Comparison of ENCODE assay signal across 27 mouse cellular contexts in genomic region chr19:38002816-38003215, GRCm38 (mm10). TPM values are rescaled to one million over a fixed set of nuclear protein-coding genes. Genes with fewer than 3 reads are reported as not detected.
DNase-seq lines count a peak whose midpoint lies in the region; ATAC-seq lines count a peak whose summit lies in the region.
"Had no signal": no experiment of that assay in that cellular context is flagged by ENCODE, and none has a peak within 500 bp of the region (broad histone marks: within the 10 kb centered on the region; RNA-seq: fewer than 3 reads in every experiment).

No protein-coding gene starts in this region.

- H3K9me3 ChIP-seq in heart, embryonic 11.5 days (replicated peaks; ENCODE audit: control insufficient read depth, low read length), result no peaks in the 10 kb centered on the region
- no peaks in the 10 kb centered on the region for H3K9me3 ChIP-seq in neural tube, embryonic 15.5 days (replicated peaks)
- no peaks in the 10 kb centered on the region for H3K9me3 ChIP-seq in liver, embryonic 12.5 days (replicated peaks)
- H3K9me3 ChIP-seq: embryonic facial prominence, embryonic 13.5 days; embryonic facial prominence, embryonic 15.5 days; forebrain, embryonic 13.5 days; forebrain, embryonic 15.5 days; G1E had no signal

- ATAC-seq in heart, embryonic 11.5 days (replicated peaks; ENCODE audit: insufficient number of reproducible peaks, low FRiP score, low TSS enrichment), result no peak
- 0 out of 2 replicates have a peak, but pooled peaks have one; percentile 21 for ATAC-seq in neural tube, embryonic 15.5 days (ENCODE audit: low FRiP score)
- no peak for ATAC-seq in liver, embryonic 12.5 days
- ATAC-seq: CD4-positive, CD25-positive, alpha-beta regulatory T cell, adult 4 months; forebrain, embryonic 13.5 days; forebrain, embryonic 15.5 days had no signal

- H3K4me1 ChIP-seq in heart, embryonic 11.5 days (ENCODE audit: control insufficient read depth, insufficient read depth, low read length), result peaks cover 12% of the 10 kb centered on the region
- peaks cover 3% of the 10 kb centered on the region; the same call in 1 of the 2 replicates for H3K4me1 ChIP-seq in neural tube, embryonic 15.5 days
- no peaks in the 10 kb centered on the region for H3K4me1 ChIP-seq in liver, embryonic 12.5 days
- H3K4me1 ChIP-seq: forebrain, embryonic 13.5 days; forebrain, embryonic 15.5 days had no signal

- H3K27ac ChIP-seq in heart, embryonic 11.5 days (ENCODE audit: low read depth, low read length), result no peak overlapping the region
- no peak overlapping the region for H3K27ac ChIP-seq in neural tube, embryonic 15.5 days (replicated peaks)
- no peak overlapping the region for H3K27ac ChIP-seq in liver, embryonic 12.5 days
- H3K27ac ChIP-seq: embryonic facial prominence, embryonic 13.5 days; embryonic facial prominence, embryonic 15.5 days; forebrain, embryonic 13.5 days; forebrain, embryonic 15.5 days had no signal

- no peak overlapping the region for H3K4me2 ChIP-seq in heart, embryonic 11.5 days
- H3K4me2 ChIP-seq in neural tube, embryonic 15.5 days, result no peak overlapping the region
- no peak overlapping the region for H3K4me2 ChIP-seq in liver, embryonic 12.5 days
- H3K4me2 ChIP-seq: embryonic facial prominence, embryonic 13.5 days; embryonic facial prominence, embryonic 15.5 days; forebrain, embryonic 13.5 days; forebrain, embryonic 15.5 days had no signal

- no peak overlapping the region for H3K9ac ChIP-seq in heart, embryonic 11.5 days (ENCODE audit: low read depth, low read length)
- no peak overlapping the region for H3K9ac ChIP-seq in neural tube, embryonic 15.5 days (replicated peaks)
- H3K9ac ChIP-seq in liver, embryonic 12.5 days, result no peak overlapping the region
- H3K9ac ChIP-seq: embryonic facial prominence, embryonic 13.5 days; embryonic facial prominence, embryonic 15.5 days; forebrain, embryonic 13.5 days; forebrain, embryonic 15.5 days; forebrain, postnatal 0 days had no signal

- 67% methylated on average over 4 of the region's 4 CpGs for WGBS in heart, embryonic 11.5 days (ENCODE audit: insufficient replicate concordance)
- WGBS in neural tube, embryonic 15.5 days, result 81% methylated on average over 4 of the region's 4 CpGs
- 48% methylated on average over 4 of the region's 4 CpGs for WGBS in liver, embryonic 12.5 days (ENCODE audit: insufficient replicate concordance)

- DNase-seq in heart, adult 11 months, result peak; percentile 43
- no peak for DNase-seq in neural tube, embryonic 10.5 days (ENCODE audit: extremely low spot score, low spot score)
- peak; percentile 46 for DNase-seq in 3T3-L1 (ENCODE audit: low read depth, low spot score)
- peak; percentile 45 for DNase-seq in NIH3T3 (ENCODE audit: low read depth)
- DNase-seq in lung, adult 18-20 months, result no peak
- DNase-seq: adrenal gland, adult 2 months; adrenal gland, postnatal 10 days; adrenal gland, postnatal 25 days; B cell, adult 2 months; cerebellum, adult 11 months; cerebellum, adult 18-20 months; cerebellum, adult 8-10 months; cerebellum, adult 9-11 months; cerebellum, postnatal 14 days; cerebellum, postnatal 36 days; embryo, embryonic 11 days; forebrain, postnatal 0 days had no signal

- no peaks in the 10 kb centered on the region for H3K36me3 ChIP-seq in heart, embryonic 11.5 days (ENCODE audit: control insufficient read depth, insufficient read depth, low read length)
- no peaks in the 10 kb centered on the region for H3K36me3 ChIP-seq in neural tube, embryonic 15.5 days
- no peaks in the 10 kb centered on the region for H3K36me3 ChIP-seq in liver, embryonic 12.5 days
- H3K36me3 ChIP-seq: embryonic facial prominence, embryonic 13.5 days; embryonic facial prominence, embryonic 15.5 days; forebrain, embryonic 15.5 days; G1E had no signal

- H3K27me3 ChIP-seq in heart, embryonic 11.5 days (ENCODE audit: control insufficient read depth, insufficient read depth, low read length), result no peaks in the 10 kb centered on the region
- H3K27me3 ChIP-seq in neural tube, embryonic 15.5 days (replicated peaks), result no peaks in the 10 kb centered on the region
- H3K27me3 ChIP-seq in liver, embryonic 12.5 days (replicated peaks), result no peaks in the 10 kb centered on the region
- H3K27me3 ChIP-seq: CH12.LX; embryonic facial prominence, embryonic 13.5 days; embryonic facial prominence, embryonic 15.5 days; forebrain, embryonic 13.5 days; forebrain, embryonic 15.5 days had no signal

- no peak overlapping the region for H3K4me3 ChIP-seq in heart, embryonic 11.5 days (ENCODE audit: low read depth, low read length)
- no peak overlapping the region for H3K4me3 ChIP-seq in neural tube, embryonic 15.5 days (replicated peaks)
- no peak overlapping the region for H3K4me3 ChIP-seq in liver, embryonic 12.5 days
- H3K4me3 ChIP-seq: embryonic facial prominence, embryonic 13.5 days; embryonic facial prominence, embryonic 15.5 days; forebrain, embryonic 13.5 days; forebrain, embryonic 15.5 days had no signal

RNA-seq across cellular contexts. Expression of gene Myof, which starts 40.6 kb away (rescaled TPM):
- 7.4 and 8.5 TPM in 2 replicates for polyA plus RNA-seq in heart, embryonic 11.5 days (2014; fragmentation: Nextera tagmentation; extraction: Ambion mirVana)
- polyA plus RNA-seq in neural tube, embryonic 15.5 days (2015; fragmentation: Nextera tagmentation; extraction: Ambion mirVana), result 2.0 and 3.6 TPM in 2 replicates
- polyA plus RNA-seq in liver, embryonic 12.5 days (2016; fragmentation: Nextera tagmentation; extraction: Ambion mirVana), result 0.66 and 0.97 TPM in 2 replicates
- polyA plus RNA-seq: G1E had no signal

RNA-seq across cellular contexts. Expression of gene Cep55, which starts 52.0 kb away (rescaled TPM):
- 28.1 and 30.5 TPM in 2 replicates for polyA plus RNA-seq in heart, embryonic 11.5 days (2014; fragmentation: Nextera tagmentation; extraction: Ambion mirVana)
- 3.6 and 9.9 TPM in 2 replicates for polyA plus RNA-seq in neural tube, embryonic 15.5 days (2015; fragmentation: Nextera tagmentation; extraction: Ambion mirVana)
- polyA plus RNA-seq in liver, embryonic 12.5 days (2016; fragmentation: Nextera tagmentation; extraction: Ambion mirVana), result 8.6 and 9.6 TPM in 2 replicates

Comparison
In these comparisons a context has a peak if more than half of its experiments do, and no peak if none do; other contexts are left out.
1. DNase-seq: peak in heart, adult 11 months (single experiment), 3T3-L1 (single experiment) and NIH3T3 (single experiment); none in neural tube, embryonic 10.5 days (single experiment) and lung, adult 18-20 months (0 of 2).